Mouse (Mus musculus) kidney, adult 9 months (tissue): ENCODE measurements around the gene Zic2.
"Not testable (repeated sequence)": the region's sequence is repeated elsewhere in the genome, so short reads cannot be mapped to it uniquely, and the experiment has no call there.

Source experiments
- DNase-seq: peaks from one replicate; pipeline ENCODE4 v3.0.0; 2022

The Zic2 gene

GRCm38 (mm10) chr14:122462689-122463079 is 12.6 kb upstream of the Zic2 start:
- no peak for DNase-seq

- no peak for DNase-seq
Observed at GRCm38 (mm10) chr14:122463080-122463691, 12.0 kb upstream of the Zic2 start.

GRCm38 (mm10) chr14:122463734-122464341 is 11.4 kb upstream of the Zic2 start:
- DNase-seq, result not testable (repeated sequence)

GRCm38 (mm10) chr14:122464351-122464762 is 10.9 kb upstream of the Zic2 start:
- DNase-seq, result no peak

- no peak for DNase-seq
Observed at GRCm38 (mm10) chr14:122464763-122465741, 10.2 kb upstream of the Zic2 start, which contains the start of gene Zic5. Gene Zic5, minus strand, starts transcription at chr14:122465677.

- no peak for DNase-seq
Observed at GRCm38 (mm10) chr14:122465931-122466490, 9.2 kb upstream of the Zic2 start.

GRCm38 (mm10) chr14:122466756-122467362 is 8.4 kb upstream of the Zic2 start:
- DNase-seq, result no peak

- DNase-seq, result no peak
Observed at GRCm38 (mm10) chr14:122467926-122468841, 7.1 kb upstream of the Zic2 start.

- DNase-seq, result no peak
Observed at GRCm38 (mm10) chr14:122468971-122469755, 6.1 kb upstream of the Zic2 start.

- no peak for DNase-seq
Observed at GRCm38 (mm10) chr14:122471449-122472085, 3.7 kb upstream of the Zic2 start.

GRCm38 (mm10) chr14:122472161-122472560 is 3.1 kb upstream of the Zic2 start:
- no peak for DNase-seq

- no peak for DNase-seq
Observed at GRCm38 (mm10) chr14:122472647-122473046, 2.6 kb upstream of the Zic2 start.

- no peak for DNase-seq
Observed at GRCm38 (mm10) chr14:122473211-122473751, 2.0 kb upstream of the Zic2 start.

GRCm38 (mm10) chr14:122474041-122474890 is 969 bp upstream of the Zic2 start:
- DNase-seq, result no peak

GRCm38 (mm10) chr14:122475557-122476040 is 364 bp downstream of the Zic2 start:
- no peak for DNase-seq

GRCm38 (mm10) chr14:122476041-122476821 is 996 bp downstream of the Zic2 start:
- no peak for DNase-seq

GRCm38 (mm10) chr14:122476822-122477215 is 1.6 kb downstream of the Zic2 start:
- no peak for DNase-seq

GRCm38 (mm10) chr14:122477261-122477671 is 2.0 kb downstream of the Zic2 start:
- DNase-seq, result no peak
